Mouse (Mus musculus) liver, embryonic 15.5 days (tissue): ENCODE data around the gene Ino80b. TPM values are rescaled to one million over a fixed set of nuclear protein-coding genes. Genes with fewer than 3 reads are reported as not detected.
A peak's percentile ranks its signal among the peaks of the same experiment; 100 is the strongest.

Experiments used
- ATAC-seq: fragments of 200-750 bp; cut with Nextera tagmentation; 2 replicates; pipeline ENCODE4 v1.8.0; 2017; ENCODE audit warnings: moderate number of reproducible peaks, mild to moderate bottlenecking, moderate library complexity; ENCODE audit not compliant: insufficient read depth
- H3K27ac ChIP-seq: fragments of 300-500 bp; sonication (generic); replicated peaks from 2 replicates; pipeline ENCODE4 v1.5.1; 2015; ENCODE audit warnings: mild to moderate bottlenecking, inconsistent platforms
- H3K27me3 ChIP-seq: fragments of 300-500 bp; sonication (generic); 2 replicates; pipeline ENCODE4 v1.6.1; 2015; ENCODE audit warnings: mild to moderate bottlenecking, inconsistent platforms
- H3K36me3 ChIP-seq: fragments of 300-500 bp; sonication (generic); replicated peaks from 2 replicates; pipeline ENCODE4 v1.6.1; 2015; ENCODE audit warnings: moderate library complexity, mild to moderate bottlenecking, inconsistent platforms
- H3K4me1 ChIP-seq: fragments of 300-500 bp; sonication (generic); replicated peaks from 2 replicates; pipeline ENCODE4 v1.6.1; 2015; ENCODE audit warnings: inconsistent platforms
- H3K4me2 ChIP-seq: fragments of 300-500 bp; sonication (generic); 2 replicates; pipeline ENCODE4 v1.6.1; 2015; ENCODE audit warnings: moderate library complexity, mild to moderate bottlenecking, inconsistent platforms
- H3K4me3 ChIP-seq: fragments of 300-500 bp; sonication (generic); replicated peaks from 2 replicates; pipeline ENCODE4 v1.5.1; 2015; ENCODE audit warnings: mild to moderate bottlenecking, inconsistent platforms
- H3K9ac ChIP-seq: fragments of 300-500 bp; sonication (generic); 2 replicates; pipeline ENCODE4 v1.6.1; 2015; ENCODE audit warnings: moderate library complexity, mild to moderate bottlenecking, inconsistent platforms
- H3K9me3 ChIP-seq: fragments of 300-500 bp; sonication (generic); replicated peaks from 2 replicates; pipeline ENCODE4 v1.6.1; 2016; ENCODE audit warnings: inconsistent platforms
- WGBS: fragments of 180-500 bp; shearing (Covaris S2); methylation state at CpG from one replicate; pipeline ENCODE4 v1.1.7; 2015; ENCODE audit warnings: mixed read lengths; ENCODE audit not compliant: insufficient replicate concordance; 5-methylcytosine and 5-hydroxymethylcytosine counted together
- polyA plus RNA-seq: library from polyadenylated mRNA; unstranded; fragments of >200 nt; fragmentation: Nextera tagmentation; extraction: Ambion mirVana; gene quantifications from 2 replicates; pipeline ENCODE4 v1.2.1, GENCODE M21; 2015

The Ino80b gene
- polyA plus RNA-seq: 5.0 and 5.3 TPM in 2 replicates

- H3K27me3 ChIP-seq: no peaks in the 10 kb centered on the region
- H3K9me3 ChIP-seq: no peaks in the 10 kb centered on the region
- peak within 1 kb of the TSS; percentile 84 for H3K4me3 ChIP-seq
- peak within 1 kb of the TSS; percentile 82 for H3K9ac ChIP-seq
- H3K4me2 ChIP-seq: peak within 1 kb of the TSS; percentile 91
- H3K27ac ChIP-seq: peak within 1 kb of the TSS; percentile 90
- H3K36me3 ChIP-seq: peaks cover 6% of the 10 kb centered on the region; the same call in 1 of the 2 replicates
- H3K4me1 ChIP-seq: peaks cover 45% of the 10 kb centered on the region
- 33% methylated on average over 5 of the region's 5 CpGs for WGBS
- no peak for ATAC-seq
These were observed at the start of gene Ino80b for GRCm38 (mm10) chr6:83125331-83125730. Ino80b (minus strand) TSS chr6:83125431.

- no peak overlapping the region for H3K4me2 ChIP-seq
- no peaks in the 10 kb centered on the region for H3K9me3 ChIP-seq
- no peak overlapping the region for H3K4me3 ChIP-seq
- H3K9ac ChIP-seq: no peak overlapping the region
- peaks cover 5% of the 10 kb centered on the region for H3K4me1 ChIP-seq
- no peak for ATAC-seq
- 65% methylated on average over 9 of the region's 9 CpGs for WGBS
- no peaks in the 10 kb centered on the region for H3K27me3 ChIP-seq
- H3K27ac ChIP-seq: no peak overlapping the region
- H3K36me3 ChIP-seq: no peaks in the 10 kb centered on the region
These were observed 47.1 kb upstream of the Ino80b start for GRCm38 (mm10) chr6:83172240-83172920.

- Histone ChIP-seq H3K36me3 (no peaks in the 10 kb centered on the region), H3K9ac (no peak overlapping the region), H3K4me3 (no peak overlapping the region), H3K27me3 (no peaks in the 10 kb centered on the region), H3K9me3 (no peaks in the 10 kb centered on the region), H3K27ac (no peak overlapping the region), H3K4me1 (peaks cover 11% of the 10 kb centered on the region), H3K4me2 (no peak overlapping the region)
- 76% methylated on average over 5 of the region's 5 CpGs for WGBS
- no peak for ATAC-seq
These were observed 45.8 kb upstream of the Ino80b start for GRCm38 (mm10) chr6:83171063-83171462.

GRCm38 (mm10) chr6:83169872-83170271 lies 44.6 kb upstream of the Ino80b start:
- Histone ChIP-seq H3K36me3 (no peaks in the 10 kb centered on the region), H3K4me2 (no peak overlapping the region), H3K4me1 (peaks cover 16% of the 10 kb centered on the region), H3K9me3 (no peaks in the 10 kb centered on the region), H3K27me3 (no peaks in the 10 kb centered on the region), H3K9ac (no peak overlapping the region), H3K27ac (no peak overlapping the region), H3K4me3 (no peak overlapping the region)
- no peak for ATAC-seq
- WGBS: 71% methylated on average over 5 of the region's 5 CpGs

GRCm38 (mm10) chr6:83166243-83166630 lies 41.0 kb upstream of the Ino80b start:
- under 1% methylated on average over 12 of the region's 12 CpGs for WGBS
- H3K4me1 ChIP-seq: peaks cover 33% of the 10 kb centered on the region
- peak overlapping the region; percentile 94 for H3K4me3 ChIP-seq
- peak overlapping the region; percentile 83 for H3K4me2 ChIP-seq
- no peaks in the 10 kb centered on the region for H3K36me3 ChIP-seq
- H3K9me3 ChIP-seq: no peaks in the 10 kb centered on the region
- peaks cover 33% of the 10 kb centered on the region for H3K27me3 ChIP-seq
- H3K9ac ChIP-seq: peak overlapping the region; percentile 96
- H3K27ac ChIP-seq: peak overlapping the region; percentile 88
- ATAC-seq: peak; percentile 1; the same call in 1 of the 2 replicates

- WGBS: under 1% methylated on average over 58 of the region's 58 CpGs
- ATAC-seq: peak; percentile 89
- peak within 1 kb of the TSS; percentile 96 for H3K9ac ChIP-seq
These were observed 40.5 kb upstream of the Ino80b start, which contains the start of gene Dctn1 for GRCm38 (mm10) chr6:83165607-83166242. Dctn1 (plus strand) TSS chr6:83165920.

GRCm38 (mm10) chr6:83165026-83165606 lies 39.9 kb upstream of the Ino80b start:
- Histone ChIP-seq H3K9me3 (no peaks in the 10 kb centered on the region), H3K9ac (peak overlapping the region; percentile 63), H3K4me2 (peak overlapping the region; percentile 83), H3K4me3 (peak overlapping the region; percentile 94), H3K36me3 (no peaks in the 10 kb centered on the region), H3K4me1 (peaks cover 33% of the 10 kb centered on the region), H3K27me3 (peaks cover 44% of the 10 kb centered on the region), H3K27ac (peak overlapping the region; percentile 88)
- peak; percentile 11 for ATAC-seq
- 5% methylated on average over 6 of the region's 6 CpGs for WGBS

More at GRCm38 (mm10) chr6:83165607-83166242, 40.5 kb upstream of the Ino80b start, which contains the start of gene Dctn1:
- H3K4me3 ChIP-seq: peak within 1 kb of the TSS; percentile 94
- H3K27me3 ChIP-seq: peaks cover 38% of the 10 kb centered on the region
- no peaks in the 10 kb centered on the region for H3K9me3 ChIP-seq
- peaks cover 33% of the 10 kb centered on the region for H3K4me1 ChIP-seq
- H3K4me2 ChIP-seq: peak within 1 kb of the TSS; percentile 83
- no peaks in the 10 kb centered on the region for H3K36me3 ChIP-seq
- H3K27ac ChIP-seq: peak within 1 kb of the TSS; percentile 88

GRCm38 (mm10) chr6:83162701-83163100 lies 37.5 kb upstream of the Ino80b start:
- no peak for ATAC-seq
- Histone ChIP-seq H3K4me1 (peaks cover 30% of the 10 kb centered on the region), H3K4me3 (peak overlapping the region; percentile 42), H3K36me3 (no peaks in the 10 kb centered on the region), H3K27ac (no peak overlapping the region), H3K4me2 (peak overlapping the region; percentile 68), H3K9ac (no peak overlapping the region), H3K27me3 (peaks cover 50% of the 10 kb centered on the region), H3K9me3 (no peaks in the 10 kb centered on the region)
- WGBS: 1% methylated on average over 8 of the region's 8 CpGs

- peaks cover 56% of the 10 kb centered on the region for H3K27me3 ChIP-seq
- H3K4me1 ChIP-seq: peaks cover 24% of the 10 kb centered on the region
- peak overlapping the region; percentile 42 for H3K4me3 ChIP-seq
- 2% methylated on average over 49 of the region's 49 CpGs for WGBS
- no peaks in the 10 kb centered on the region for H3K36me3 ChIP-seq
- H3K9me3 ChIP-seq: no peaks in the 10 kb centered on the region
- H3K4me2 ChIP-seq: peak overlapping the region; percentile 68
- no peak overlapping the region for H3K9ac ChIP-seq
- no peak for ATAC-seq
- no peak overlapping the region for H3K27ac ChIP-seq
These were observed 36.9 kb upstream of the Ino80b start for GRCm38 (mm10) chr6:83161921-83162641.

- H3K27me3 ChIP-seq: peaks cover 62% of the 10 kb centered on the region
- no peaks in the 10 kb centered on the region for H3K9me3 ChIP-seq
- H3K4me2 ChIP-seq: peak overlapping the region; percentile 68
- no peaks in the 10 kb centered on the region for H3K36me3 ChIP-seq
- WGBS: 8% methylated on average over 19 of the region's 19 CpGs
- no peak for ATAC-seq
- peaks cover 23% of the 10 kb centered on the region for H3K4me1 ChIP-seq
- no peak overlapping the region for H3K27ac ChIP-seq
- no peak overlapping the region for H3K9ac ChIP-seq
- peak overlapping the region; percentile 42 for H3K4me3 ChIP-seq
These were observed 36.2 kb upstream of the Ino80b start for GRCm38 (mm10) chr6:83161442-83161841.
